Mouse (Mus musculus) Muller cell, postnatal 12 days (primary cell): Measurements from ENCODE around the gene Tjp1.

Experiments used
- DNase-seq: peaks from one replicate; pipeline ENCODE4 v3.0.0-alpha.2; 2015; ENCODE audit errors: inconsistent ontology term

Tjp1 gene

DNA sequence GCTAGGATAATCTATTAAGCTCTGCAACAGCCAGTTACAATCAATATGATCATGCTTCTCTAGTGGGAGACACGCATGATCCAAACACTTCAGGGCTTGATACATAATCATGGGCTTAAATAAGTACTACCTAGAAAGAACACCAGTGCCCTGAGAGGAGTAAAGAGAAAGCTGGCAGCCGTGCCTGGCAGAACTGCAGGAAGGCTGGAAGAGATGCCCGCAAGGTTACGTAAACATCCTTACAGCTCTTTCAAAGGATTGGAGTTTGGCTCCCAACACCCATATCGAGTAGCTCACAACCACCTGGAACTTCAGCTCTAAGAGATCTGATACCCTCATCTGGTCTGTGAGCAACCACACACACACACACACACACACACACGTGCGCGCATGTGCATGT, 167.8 kb downstream of the Tjp1 start:
- DNase-seq: no peak

GRCm38 (mm10) chr7:65357538-65357937, 170.0 kb downstream of the Tjp1 start:
- peak; percentile 85 for DNase-seq

DNA sequence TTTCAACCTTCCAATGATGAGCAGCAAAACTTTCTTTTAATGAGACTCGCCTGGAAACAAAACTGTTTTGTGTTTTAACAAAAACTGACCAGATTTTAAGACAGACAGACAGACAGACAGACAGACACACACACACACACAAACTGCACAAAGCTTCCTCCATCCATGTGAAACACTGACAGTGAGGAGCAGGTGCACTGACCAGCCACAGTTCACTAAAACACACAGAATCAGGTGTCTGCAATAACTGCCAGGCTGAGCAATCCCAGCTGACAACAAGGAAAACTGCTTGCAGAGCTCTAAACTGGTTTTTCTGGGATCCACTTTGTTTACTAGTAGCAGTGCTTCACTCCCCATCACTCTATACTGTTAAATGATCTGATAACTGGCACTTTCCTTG, 171.4 kb downstream of the Tjp1 start:
- no peak for DNase-seq

- no peak for DNase-seq
These were observed 172.7 kb downstream of the Tjp1 start for GRCm38 (mm10) chr7:65354908-65355307.

GRCm38 (mm10) chr7:65350348-65351079, 177.1 kb downstream of the Tjp1 start:
- DNase-seq: no peak

DNA sequence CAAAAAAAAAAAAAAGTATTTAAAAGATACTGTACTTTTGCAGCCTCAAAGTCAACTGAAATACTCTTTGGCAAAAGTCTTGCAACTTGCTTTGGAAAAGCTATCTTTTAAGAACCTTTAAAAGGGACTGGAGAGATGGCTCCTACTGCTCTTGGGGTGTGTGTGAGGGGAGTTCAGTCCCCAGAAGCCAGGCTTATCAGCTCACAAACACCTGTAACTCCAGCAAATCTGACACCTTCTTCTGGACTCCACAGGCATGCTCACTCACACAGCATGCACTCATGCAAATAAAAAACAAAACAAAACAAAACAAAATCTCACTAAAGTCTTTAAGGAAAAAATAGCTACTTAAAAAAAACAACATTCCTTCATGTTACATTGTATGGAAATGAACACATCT, 179.0 kb downstream of the Tjp1 start:
- DNase-seq: no peak

GRCm38 (mm10) chr7:65345314-65345713, 182.3 kb downstream of the Tjp1 start:
- DNase-seq: no peak

GRCm38 (mm10) chr7:65337581-65338270, 189.9 kb downstream of the Tjp1 start:
- no peak for DNase-seq

DNA sequence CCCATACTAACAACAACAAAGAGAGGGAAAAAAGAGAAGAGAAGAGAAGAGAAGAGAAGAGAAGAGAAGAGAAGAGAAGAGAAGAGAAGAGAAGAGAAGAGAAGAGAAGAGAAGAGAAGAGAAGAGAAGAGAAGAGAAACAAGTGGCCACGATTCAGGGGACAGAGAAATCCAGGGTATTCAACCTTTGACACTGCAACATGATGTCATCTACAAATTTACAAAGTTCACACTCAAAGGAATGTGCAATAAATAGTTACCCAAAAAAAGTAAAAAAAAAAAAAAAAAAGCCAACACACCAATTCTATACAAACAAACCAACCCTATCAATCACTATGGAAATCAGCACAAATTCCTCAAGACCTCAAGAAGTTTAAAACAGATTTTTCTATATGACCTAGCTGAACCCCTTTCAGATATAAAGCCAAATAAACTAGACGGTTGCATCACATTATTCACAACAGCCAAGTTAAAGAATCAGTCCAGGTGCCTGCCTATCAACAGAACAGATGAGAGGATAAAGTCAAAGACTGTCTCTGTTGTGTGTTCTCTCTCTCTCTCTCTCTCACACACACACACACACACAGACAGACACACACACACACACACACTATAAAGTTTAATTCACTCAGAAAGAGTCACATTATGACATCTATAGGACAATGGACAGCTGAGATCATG, 194.4 kb downstream of the Tjp1 start:
- no peak for DNase-seq

DNA sequence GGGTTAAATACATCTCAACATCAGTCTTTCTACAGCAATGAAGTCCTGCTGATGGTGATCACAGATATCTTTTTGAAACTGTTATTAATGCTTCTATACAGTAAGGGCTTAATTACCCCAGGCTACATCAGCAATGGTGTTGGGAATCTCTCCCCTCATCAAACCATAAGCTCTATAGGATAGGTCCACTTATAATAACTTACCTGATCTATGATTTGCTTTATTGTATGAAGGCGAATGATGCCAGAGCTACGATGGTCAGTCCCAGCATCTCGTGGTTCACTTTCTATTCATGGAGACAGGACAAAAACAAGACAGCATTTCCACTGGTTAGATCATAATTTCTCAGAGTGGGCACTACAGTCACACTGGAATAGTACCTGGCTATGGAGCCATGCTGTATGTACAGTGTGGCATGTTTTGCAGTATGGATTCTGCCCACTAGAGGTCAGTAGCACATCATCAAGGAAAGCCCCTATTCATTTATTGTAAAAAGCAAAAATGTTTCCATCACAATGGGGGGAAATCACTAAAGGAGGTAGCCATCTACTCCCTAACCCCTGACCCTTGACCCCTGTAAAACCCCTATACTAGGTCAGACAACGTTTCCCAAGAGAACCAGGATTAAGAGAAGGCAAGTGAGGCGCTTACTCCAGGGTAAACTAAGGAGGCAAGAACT, 208.4 kb downstream of the Tjp1 start:
- DNase-seq: peak; percentile 9

DNA sequence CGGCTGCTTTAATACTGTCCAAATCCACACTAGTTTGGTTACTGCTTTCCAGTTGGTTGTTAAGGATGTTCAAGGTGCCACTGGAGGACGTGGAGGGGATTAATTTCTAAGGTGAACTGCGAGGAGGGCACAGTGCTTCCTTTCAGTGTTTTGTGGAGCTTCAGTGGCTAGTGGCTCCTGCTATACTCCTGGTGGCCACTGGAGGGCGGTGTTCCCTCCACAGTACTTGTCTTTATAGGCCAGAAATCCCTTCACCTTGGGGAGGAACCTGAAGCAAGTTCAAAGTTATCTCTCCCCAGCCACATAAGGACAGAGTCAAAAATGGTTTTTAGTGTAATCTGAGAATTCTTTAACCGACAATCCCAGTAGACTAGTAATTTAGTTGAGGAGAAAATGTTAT, 210.2 kb downstream of the Tjp1 start:
- peak; percentile 53 for DNase-seq

- peak; percentile 61 for DNase-seq
These were observed 212.4 kb downstream of the Tjp1 start for GRCm38 (mm10) chr7:65315182-65315581.

- DNase-seq: no peak
These were observed 230.6 kb downstream of the Tjp1 start for GRCm38 (mm10) chr7:65296675-65297589.

DNA sequence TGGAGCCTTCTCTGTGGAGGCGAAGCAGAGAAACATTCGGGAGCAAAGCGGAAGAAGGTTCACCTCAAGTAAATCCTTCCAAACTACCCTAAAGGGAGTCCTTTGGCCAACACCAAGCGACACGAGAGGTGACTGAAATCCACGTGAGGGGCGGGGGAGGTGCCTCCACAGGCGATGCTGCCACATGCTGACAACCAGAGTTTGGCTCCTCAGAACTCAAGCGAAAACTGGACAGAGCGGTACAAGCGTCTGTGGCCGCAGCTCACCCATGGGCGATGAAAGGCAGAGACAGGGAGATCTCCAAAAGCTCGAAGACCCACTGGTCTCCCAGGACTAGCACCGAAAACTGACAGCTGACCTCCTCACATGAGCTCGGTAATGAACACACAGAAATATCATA, 244.7 kb downstream of the Tjp1 start:
- no peak for DNase-seq

DNA sequence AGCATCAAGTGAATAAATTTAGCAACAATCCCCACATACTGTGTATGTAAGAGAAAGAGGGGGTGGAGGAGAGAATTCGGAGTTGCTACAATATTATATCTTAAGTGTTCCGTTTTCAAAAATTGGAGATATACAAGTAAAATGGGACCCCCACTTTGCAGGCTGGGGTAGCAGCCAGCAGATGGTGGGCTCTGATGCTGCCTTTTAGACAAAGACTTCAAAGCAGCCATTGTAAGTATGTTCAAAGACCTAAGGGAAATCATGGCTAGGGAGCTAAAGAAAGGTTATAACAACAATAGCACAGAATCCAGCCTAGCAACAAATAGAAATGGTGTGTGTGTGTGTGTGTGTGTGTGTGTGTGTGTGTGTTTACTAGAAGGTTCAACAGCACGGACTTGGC, 245.6 kb downstream of the Tjp1 start:
- no peak for DNase-seq

DNA sequence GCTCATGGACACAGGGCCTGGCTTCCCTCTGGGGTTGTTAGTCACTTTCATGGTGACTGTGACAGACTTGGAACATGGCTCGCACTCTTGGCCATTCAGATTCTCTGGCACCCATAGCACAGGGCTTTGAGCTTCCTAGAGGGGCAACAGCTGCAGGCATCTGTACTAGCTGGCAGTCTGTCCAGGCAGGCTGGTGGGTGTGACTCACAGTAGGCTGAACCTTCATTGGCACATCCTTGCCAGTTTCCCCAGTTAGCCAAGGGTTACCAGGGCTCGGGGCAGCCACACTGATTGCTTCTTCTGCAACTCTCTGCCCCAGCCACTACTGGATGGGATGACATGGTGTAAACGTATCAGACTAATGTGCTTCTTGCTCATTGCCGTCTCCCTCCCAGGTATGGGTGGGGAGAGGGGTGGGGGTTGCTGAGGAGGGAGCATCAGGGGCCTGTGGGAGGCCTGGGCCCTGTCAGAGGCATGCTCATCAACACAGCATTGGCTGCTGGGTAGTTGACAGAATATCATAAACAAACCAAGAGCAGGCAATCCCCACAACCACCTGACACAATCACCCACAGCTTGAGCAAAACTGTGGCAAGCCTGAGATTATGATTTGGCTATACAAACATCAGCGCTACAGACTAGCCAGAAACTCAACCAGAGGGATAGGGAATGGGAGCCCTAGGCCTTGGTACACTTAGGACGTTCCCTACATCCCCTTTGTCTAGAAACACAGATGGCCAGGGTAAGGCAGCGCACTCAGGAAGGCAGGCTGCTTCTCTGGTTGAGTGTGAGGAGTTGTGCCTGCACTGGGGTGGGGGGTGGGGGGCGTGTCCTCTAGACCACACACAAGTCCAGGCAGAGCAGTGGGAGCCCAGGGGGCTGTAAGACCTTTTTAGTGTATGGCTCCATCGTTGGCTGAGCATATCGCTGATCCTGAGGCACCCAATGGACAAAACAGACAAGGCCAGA, 246.4 kb downstream of the Tjp1 start:
- peak; percentile 8 for DNase-seq

- DNase-seq: no peak
These were observed 248.3 kb downstream of the Tjp1 start for GRCm38 (mm10) chr7:65279277-65279676.

- no peak for DNase-seq
These were observed 251.8 kb downstream of the Tjp1 start for GRCm38 (mm10) chr7:65275761-65276160.

DNA sequence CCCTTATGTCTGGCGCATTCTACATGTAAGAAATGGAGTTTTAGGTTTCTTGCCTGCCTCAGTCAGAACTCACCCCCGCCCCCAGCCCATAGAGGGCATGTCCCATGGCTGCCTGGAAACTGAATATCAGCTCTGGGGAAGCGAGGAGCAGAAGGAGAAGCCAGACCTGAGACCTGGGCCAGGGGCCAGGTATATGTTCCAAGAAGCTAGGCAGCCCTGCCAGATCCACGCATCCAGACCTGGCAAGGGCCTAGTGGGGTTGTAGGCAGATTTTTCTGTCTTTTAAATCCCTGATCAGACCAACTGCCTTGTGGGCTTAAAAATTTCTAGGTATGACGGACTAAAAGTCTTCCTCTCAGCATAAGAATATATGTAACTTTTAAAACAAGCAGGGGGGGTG, 253.4 kb downstream of the Tjp1 start:
- no peak for DNase-seq

DNA sequence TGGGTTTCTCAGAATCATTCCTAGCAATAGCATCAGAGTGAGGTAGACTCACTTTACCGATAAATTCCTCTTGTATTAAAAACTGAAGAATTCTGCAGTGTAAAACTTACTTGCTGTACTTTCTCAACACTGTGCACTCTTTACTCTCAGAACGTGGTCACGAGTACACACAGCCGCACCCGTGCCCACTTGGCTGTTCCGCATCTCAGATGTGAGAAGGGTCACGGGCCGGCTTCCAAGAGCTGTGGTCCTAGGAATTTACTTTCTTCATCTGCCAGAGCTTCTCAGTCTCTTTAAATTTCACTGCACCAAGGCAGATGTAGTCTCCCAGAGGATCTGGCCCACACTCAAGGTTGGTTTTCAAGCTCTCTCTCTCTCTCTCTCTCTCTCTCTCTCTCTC, 277.9 kb downstream of the Tjp1 start:
- DNase-seq: no peak
